Mouse (Mus musculus): ENCODE measurements around the gene Lrrc20.

DNA sequence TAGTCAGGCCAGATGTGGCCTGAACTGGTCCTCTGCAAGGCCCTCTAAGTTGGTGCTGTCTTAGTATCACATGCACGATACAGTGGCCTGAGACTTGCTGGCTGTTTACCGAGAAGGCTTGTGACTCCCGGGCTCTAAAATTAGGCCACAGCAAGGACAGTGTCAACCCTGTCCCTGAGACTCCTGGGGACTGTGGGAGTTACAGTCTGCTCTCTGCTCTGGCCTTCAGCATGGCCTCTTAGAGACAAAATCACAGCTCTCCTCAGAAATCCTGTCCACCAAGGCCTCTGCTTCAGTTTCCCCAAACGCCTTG, 152.3 kb downstream of the Lrrc20 start:
- TF ChIP-seq POLR2A (IDR thresholded peaks at IDR 0.05; ENCODE audit: insufficient read depth, low read depth, low read length) (no peak), CTCF (IDR thresholded peaks at IDR 0.05) (no peak)
